In genomic region chr2:148572165-148572564, GRCm38 (mm10) we compare ENCODE assay signal across 9 mouse cellular contexts.
DNase-seq lines count a peak whose midpoint lies in the region; ATAC-seq lines count a peak whose summit lies in the region.
"Had no signal": no experiment of that assay in that cellular context is flagged by ENCODE, and none has a peak within 500 bp of the region (broad histone marks: within the 10 kb centered on the region; RNA-seq: fewer than 3 reads in every experiment).

No protein-coding gene starts in this region.

- H3K36me3 ChIP-seq in hindbrain, embryonic 11.5 days (ENCODE audit: control insufficient read depth, insufficient read depth, low read length): no peaks in the 10 kb centered on the region
- no peaks in the 10 kb centered on the region for H3K36me3 ChIP-seq in hindbrain, embryonic 12.5 days
- no peaks in the 10 kb centered on the region for H3K36me3 ChIP-seq in intestine, embryonic 16.5 days (ENCODE audit: control insufficient read depth, insufficient read depth, low read length)
- H3K36me3 ChIP-seq: liver, embryonic 15.5 days had no signal

- H3K9ac ChIP-seq in hindbrain, embryonic 11.5 days (ENCODE audit: low read depth, low read length): no peak overlapping the region
- H3K9ac ChIP-seq in hindbrain, embryonic 12.5 days: no peak overlapping the region
- H3K9ac ChIP-seq in intestine, embryonic 16.5 days (ENCODE audit: low read depth, low read length): no peak overlapping the region
- H3K9ac ChIP-seq: liver, embryonic 15.5 days had no signal

- intact Hi-C loops in left cerebral cortex, postnatal 4 days (cut with DNase I): loop anchor here (10.0 kb wide), 1 partner anchor 167 kb away; the partner anchor contains the start of gene Thbd

- peak; percentile 71 for DNase-seq in hindbrain, embryonic 11.5 days (ENCODE audit: low spot score)
- peak; percentile 59 for DNase-seq in adipocyte (ENCODE audit: low spot score)
- peak; percentile 37 for DNase-seq in forelimb bud, embryonic 11.5 days (ENCODE audit: low read depth, low spot score)
- peak; percentile 72 for DNase-seq in left cerebral cortex, postnatal 4 days
- DNase-seq in MN1 (ENCODE audit: low spot score): no peak

- no peak overlapping the region for H3K27ac ChIP-seq in hindbrain, embryonic 11.5 days (ENCODE audit: low read depth, low read length)
- H3K27ac ChIP-seq in hindbrain, embryonic 12.5 days: no peak overlapping the region
- no peak overlapping the region for H3K27ac ChIP-seq in intestine, embryonic 16.5 days (ENCODE audit: low read length)
- H3K27ac ChIP-seq: liver, embryonic 15.5 days had no signal

- ATAC-seq in hindbrain, embryonic 11.5 days (ENCODE audit: low FRiP score): 0 out of 2 replicates have a peak, but pooled peaks have one; percentile 64
- ATAC-seq in hindbrain, embryonic 12.5 days (ENCODE audit: low FRiP score): no peak
- peak; percentile 36; the same call in 1 of the 2 replicates for ATAC-seq in intestine, embryonic 16.5 days
- ATAC-seq in neutrophil, adult 5-6 weeks (ENCODE audit: extremely low read depth, insufficient number of reproducible peaks, low FRiP score, poor library complexity, severe bottlenecking): peak; percentile 57; the same call in 1 of the 2 replicates

- H3K4me1 ChIP-seq in hindbrain, embryonic 11.5 days (replicated peaks; ENCODE audit: control insufficient read depth, insufficient read depth, low read length): no peaks in the 10 kb centered on the region
- H3K4me1 ChIP-seq in hindbrain, embryonic 12.5 days: no peaks in the 10 kb centered on the region
- peaks cover 7% of the 10 kb centered on the region for H3K4me1 ChIP-seq in intestine, embryonic 16.5 days (ENCODE audit: control insufficient read depth, insufficient read depth, low read length)
- H3K4me1 ChIP-seq: liver, embryonic 15.5 days had no signal

- no peak overlapping the region for H3K4me3 ChIP-seq in hindbrain, embryonic 11.5 days (ENCODE audit: low read depth, low read length)
- no peak overlapping the region for H3K4me3 ChIP-seq in hindbrain, embryonic 12.5 days
- H3K4me3 ChIP-seq in intestine, embryonic 16.5 days (ENCODE audit: low read length): no peak overlapping the region
- H3K4me3 ChIP-seq: liver, embryonic 15.5 days had no signal

- H3K9me3 ChIP-seq in hindbrain, embryonic 11.5 days (ENCODE audit: control insufficient read depth, low read length): no peaks in the 10 kb centered on the region
- H3K9me3 ChIP-seq in hindbrain, embryonic 12.5 days (replicated peaks): no peaks in the 10 kb centered on the region
- no peaks in the 10 kb centered on the region for H3K9me3 ChIP-seq in intestine, embryonic 16.5 days (ENCODE audit: control insufficient read depth, low read length)
- H3K9me3 ChIP-seq: liver, embryonic 15.5 days had no signal

- 16% methylated on average over 1 of the region's 1 CpGs for WGBS in hindbrain, embryonic 11.5 days
- 19% methylated on average over 1 of the region's 1 CpGs for WGBS in hindbrain, embryonic 12.5 days
- 21% methylated on average over 1 of the region's 1 CpGs for WGBS in intestine, embryonic 16.5 days

- no peak overlapping the region for H3K4me2 ChIP-seq in hindbrain, embryonic 11.5 days (replicated peaks; ENCODE audit: low read depth, low read length)
- no peak overlapping the region for H3K4me2 ChIP-seq in hindbrain, embryonic 12.5 days (replicated peaks)
- no peak overlapping the region for H3K4me2 ChIP-seq in intestine, embryonic 16.5 days (ENCODE audit: low read depth, low read length)
- H3K4me2 ChIP-seq: liver, embryonic 15.5 days had no signal

- H3K27me3 ChIP-seq in hindbrain, embryonic 11.5 days (ENCODE audit: control insufficient read depth, insufficient read depth, low read length): no peaks in the 10 kb centered on the region
- no peaks in the 10 kb centered on the region for H3K27me3 ChIP-seq in hindbrain, embryonic 12.5 days
- H3K27me3 ChIP-seq in intestine, embryonic 16.5 days (replicated peaks; ENCODE audit: control insufficient read depth, insufficient read depth, low read length): no peaks in the 10 kb centered on the region
- H3K27me3 ChIP-seq: liver, embryonic 15.5 days had no signal
